Mouse (Mus musculus) kidney, adult 2 months (tissue): ENCODE results near the gene Slc6a21.

ENCODE experiments used
- CTCF ChIP-seq: fragments of 200-500 bp; conservative IDR thresholded peaks from 2 replicates; pipeline ENCODE4 v1.5.1; 2011; ENCODE audit warnings: low read depth, mild to moderate bottlenecking, control low read depth, low read length, moderate library complexity, mixed read lengths; ENCODE audit not compliant: insufficient read depth, insufficient read length
- POLR2A ChIP-seq: fragments of 200-500 bp; IDR thresholded peaks from one replicate; pipeline ENCODE4 v1.6.1; 2011; ENCODE audit warnings: low read depth, low read length, control low read depth

- no peak; the same call in 1 of the 2 replicates for TF ChIP-seq CTCF
- TF ChIP-seq POLR2A, result no peak
Observed at GRCm38 (mm10) chr7:45247666-45248065, 29.6 kb upstream of the Slc6a21 start.
